Mouse (Mus musculus) CD8-positive naive resting alpha-beta T cell, adult 2 months (primary cell): ENCODE data around the gene Prn.

Experiments used
- DNase-seq, 2 experiments: peaks; one replicate each; pipeline ENCODE4 v3.0.0; 2022; ENCODE audit warnings: low read depth in 2 of 2, low spot score in 2 of 2

The Prn gene

DNA sequence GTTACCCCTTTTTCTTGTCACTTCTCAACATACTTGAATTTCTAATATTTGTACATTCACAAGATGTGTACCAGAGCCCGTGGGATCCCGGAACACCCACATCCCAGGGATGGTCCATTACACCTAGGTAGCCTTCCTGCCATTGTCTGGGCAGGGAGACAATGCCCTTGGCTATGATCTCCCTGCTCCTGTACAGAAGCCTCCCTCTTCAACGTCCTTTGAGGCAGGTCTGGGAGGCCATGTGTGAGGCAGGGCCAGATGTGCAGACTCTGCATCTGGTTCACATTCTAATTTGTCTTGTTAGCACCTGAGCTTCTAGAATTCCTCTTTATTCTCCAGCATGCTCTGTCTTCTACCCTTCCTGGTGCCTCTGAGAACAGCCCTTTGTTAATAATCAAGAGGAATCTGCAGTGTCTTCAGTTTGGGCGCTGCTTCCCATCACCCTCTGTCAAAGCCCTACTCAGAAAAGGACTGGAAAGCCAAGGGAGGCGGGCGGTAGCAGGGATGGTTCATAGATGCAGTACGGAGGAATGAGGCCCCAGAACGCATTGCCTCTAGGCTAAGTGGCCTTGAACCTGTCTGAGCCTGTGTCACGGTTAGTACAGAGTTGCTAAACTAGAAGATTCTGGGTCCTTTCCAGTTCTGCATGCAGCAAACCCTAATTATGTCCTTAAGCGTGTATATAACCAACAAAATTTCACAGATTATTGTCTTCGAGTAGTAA lies 39.3 kb downstream of the Prn start:
- DNase-seq, result no peak

DNA sequence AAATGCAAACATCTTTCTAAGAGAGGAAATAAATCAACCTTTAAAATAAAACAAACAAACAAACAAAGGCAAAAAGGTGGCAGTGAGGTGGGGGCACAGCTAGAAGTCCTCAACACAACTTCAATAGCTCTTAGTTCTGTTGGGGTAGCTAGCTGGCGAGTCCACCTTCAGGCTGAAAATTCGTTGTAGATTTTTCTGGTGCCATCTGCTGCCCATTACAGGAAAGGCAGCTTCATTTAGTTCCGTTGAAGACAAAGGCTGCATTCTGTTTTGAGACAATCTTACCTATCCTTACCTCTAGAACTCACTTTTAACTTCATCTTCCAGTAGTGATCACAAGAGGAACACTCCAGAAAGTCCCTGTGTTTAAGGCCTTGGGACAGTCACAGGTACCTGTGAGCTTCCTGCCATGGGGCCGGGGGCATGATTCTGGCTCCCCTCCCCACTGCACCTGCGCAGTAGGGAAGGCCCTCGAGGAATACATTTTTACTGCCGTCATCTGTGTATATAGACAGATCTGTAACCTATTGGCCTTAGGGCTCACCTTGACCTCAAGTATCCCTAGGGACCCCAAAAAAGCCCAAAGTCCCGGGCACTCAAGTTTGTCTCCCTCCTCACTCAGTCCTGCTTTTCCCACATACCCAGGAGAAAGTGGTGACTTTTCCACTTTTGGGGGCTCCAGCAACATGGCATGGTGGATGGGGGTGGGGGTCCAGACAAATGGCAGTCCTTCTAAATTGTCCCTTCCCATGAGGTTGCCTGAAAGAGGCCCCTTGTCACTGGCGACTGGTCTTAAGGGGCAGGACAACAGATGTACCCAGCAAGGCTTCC lies 40.2 kb downstream of the Prn start:
- DNase-seq, result peak in 1 of 2 experiments; percentile 40

DNA sequence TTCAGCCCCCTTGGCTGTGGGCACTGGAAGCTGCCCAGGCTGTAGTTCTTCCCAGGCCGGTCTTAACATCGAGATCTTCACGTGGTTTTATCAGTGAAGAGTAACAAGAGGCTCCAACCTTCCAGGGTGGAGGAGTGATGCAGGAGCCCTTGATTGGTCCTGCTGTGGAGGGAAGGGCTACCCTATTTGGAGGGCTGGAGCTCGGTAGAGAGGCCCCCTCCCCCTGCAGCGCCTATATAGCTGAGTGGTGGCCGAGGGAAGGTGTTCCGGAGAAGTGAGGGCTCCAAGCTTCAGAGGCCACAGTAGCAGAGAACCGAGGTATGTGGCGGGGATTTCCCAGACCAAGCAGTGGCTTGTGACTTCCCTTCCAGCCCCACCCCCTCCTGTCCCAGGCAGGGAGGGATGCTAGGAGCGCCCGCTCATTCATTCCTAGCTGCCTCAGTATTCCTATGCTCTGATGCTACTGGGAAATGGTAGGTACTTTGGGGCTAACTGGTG lies 40.9 kb downstream of the Prn start, which contains the start of gene Prnd:
Gene Prnd, plus strand, starts transcription at position 264 of the 498 bp plus-strand sequence.
- DNase-seq, result peak in 1 of 2 experiments; percentile 13

DNA sequence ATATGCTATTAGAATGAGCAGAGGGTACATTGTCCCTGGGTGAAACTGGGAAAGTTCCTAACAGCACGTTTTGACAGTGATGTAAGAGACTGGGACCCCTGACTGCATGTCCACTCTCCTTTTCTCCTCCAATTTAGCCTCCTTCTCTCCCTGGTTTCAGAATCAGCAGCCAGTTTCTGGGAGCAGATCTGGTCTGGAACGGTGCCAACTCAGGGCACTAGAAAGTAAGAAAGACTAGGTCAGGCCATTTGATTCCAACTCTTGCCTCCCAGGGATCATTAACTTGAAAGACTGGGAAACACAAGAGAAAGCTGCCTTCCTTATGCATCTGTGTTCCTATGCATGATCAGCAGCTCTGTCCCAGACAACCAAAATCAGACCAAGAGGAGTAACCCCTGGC lies 42.7 kb downstream of the Prn start:
- DNase-seq, result no peak

DNA sequence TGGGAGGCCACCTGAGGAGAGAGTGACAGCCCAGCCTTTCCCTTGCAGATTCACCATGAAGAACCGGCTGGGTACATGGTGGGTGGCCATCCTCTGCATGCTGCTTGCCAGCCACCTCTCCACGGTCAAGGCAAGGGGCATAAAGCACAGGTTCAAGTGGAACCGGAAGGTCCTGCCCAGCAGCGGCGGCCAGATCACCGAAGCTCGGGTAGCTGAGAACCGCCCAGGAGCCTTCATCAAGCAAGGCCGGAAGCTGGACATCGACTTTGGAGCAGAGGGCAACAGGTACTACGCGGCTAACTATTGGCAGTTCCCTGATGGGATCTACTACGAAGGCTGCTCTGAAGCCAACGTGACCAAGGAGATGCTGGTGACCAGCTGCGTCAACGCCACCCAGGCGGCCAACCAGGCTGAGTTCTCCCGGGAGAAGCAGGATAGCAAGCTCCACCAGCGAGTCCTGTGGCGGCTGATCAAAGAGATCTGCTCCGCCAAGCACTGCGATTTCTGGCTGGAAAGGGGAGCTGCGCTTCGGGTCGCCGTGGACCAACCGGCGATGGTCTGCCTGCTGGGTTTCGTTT lies 43.3 kb downstream of the Prn start:
- DNase-seq, result no peak

DNA sequence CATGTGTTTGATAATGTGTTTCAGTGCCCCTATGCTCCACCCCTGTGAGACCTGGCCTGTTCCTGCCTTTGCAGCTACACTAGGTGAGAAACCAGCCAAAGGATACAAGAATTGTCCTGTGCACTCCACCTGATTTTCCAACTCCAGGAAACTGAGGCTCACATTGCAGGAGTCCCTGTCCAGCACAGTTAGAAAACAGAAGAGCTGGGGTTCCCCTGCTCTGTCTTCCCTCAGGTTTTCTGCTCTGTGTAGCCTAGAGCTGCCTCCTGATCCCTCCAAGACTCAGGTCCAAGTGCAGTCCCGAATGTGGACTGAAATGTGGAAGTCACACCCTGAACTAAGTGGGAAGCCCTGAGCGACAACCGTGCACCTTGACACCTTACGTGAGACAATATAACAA lies 44.0 kb downstream of the Prn start:
- DNase-seq, result no peak

DNA sequence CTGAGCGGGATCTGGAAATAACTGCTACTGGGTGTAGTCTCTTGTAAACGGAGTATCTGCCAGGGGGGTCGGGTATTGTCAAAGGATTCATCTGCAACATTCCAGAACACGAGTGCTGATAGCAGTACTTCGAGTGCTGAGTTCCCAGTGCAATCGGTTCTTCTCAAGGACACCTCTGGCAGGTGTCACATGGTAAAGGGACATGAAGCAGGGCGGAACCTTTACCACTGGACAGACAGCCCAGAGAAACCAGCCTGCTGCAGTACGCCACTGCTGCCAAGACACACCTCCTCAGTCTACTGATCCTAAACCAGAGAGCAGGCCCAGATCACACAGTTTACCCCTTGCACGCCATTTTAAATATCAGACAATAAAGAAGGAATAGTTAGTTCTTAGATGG lies 45.1 kb downstream of the Prn start:
- DNase-seq, result no peak

DNA sequence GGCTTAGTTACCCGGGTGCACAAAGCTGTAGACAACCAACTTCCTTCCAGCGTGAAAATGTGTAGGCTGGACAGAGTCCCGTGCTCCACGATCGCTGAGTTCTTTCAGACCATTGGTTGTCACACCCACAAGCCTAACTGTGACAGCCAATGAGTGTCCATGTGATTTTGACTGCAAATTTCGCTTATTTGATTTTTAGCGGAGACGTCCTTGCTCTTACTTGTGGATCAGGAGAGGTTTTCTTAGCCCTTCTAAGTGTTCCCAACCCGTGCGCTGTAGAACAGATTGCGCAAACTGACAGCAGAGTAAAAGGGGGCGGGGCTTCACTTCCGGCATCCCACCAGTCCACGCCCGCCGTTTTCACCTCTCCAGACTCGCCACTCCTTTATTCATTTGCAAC lies 45.5 kb downstream of the Prn start:
- peak in 1 of 2 experiments; percentile 19 for DNase-seq

DNA sequence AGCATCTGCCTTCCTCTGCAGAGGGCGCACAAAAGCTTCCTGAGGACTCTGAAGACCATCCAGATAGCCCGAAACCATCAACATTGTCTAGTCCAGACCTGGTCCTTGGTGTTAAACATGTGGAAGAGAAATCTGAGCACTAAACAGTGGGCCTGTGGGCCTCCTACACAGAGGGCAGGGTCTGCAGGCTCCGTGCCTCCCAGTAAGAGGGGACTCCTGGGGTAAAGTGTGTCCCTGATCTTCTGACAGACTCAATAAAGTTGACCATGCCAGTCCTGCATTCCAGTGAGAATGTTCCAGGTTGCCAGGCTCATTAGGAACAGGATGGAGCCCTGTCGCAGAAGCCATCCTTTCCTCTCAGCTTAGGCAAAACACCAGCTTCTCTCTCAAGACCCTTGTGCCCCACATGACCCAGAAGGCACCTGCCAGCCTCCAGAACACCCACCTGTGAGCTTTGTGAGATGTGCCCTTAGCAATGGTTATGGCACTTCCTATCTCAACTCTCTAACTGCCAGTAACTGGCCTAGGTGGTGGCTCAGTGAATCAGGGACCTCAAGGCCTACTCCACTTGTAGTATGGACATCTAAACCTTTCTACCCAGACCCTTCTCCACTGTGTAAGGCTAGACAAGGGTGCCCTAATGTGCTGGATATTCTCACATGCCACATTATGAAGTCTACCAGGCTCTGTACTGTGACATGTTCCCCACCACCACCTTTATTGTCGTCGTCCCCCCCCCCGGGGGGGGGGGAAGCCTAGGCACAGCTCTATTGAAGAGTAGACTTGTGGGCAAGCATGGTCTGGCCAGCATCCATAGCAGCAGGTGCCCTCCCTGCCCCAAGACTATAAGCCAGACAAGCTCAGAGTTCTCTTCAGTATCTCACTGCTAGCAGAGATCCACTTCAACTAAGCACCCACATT lies 46.8 kb downstream of the Prn start:
- DNase-seq, result no peak

DNA sequence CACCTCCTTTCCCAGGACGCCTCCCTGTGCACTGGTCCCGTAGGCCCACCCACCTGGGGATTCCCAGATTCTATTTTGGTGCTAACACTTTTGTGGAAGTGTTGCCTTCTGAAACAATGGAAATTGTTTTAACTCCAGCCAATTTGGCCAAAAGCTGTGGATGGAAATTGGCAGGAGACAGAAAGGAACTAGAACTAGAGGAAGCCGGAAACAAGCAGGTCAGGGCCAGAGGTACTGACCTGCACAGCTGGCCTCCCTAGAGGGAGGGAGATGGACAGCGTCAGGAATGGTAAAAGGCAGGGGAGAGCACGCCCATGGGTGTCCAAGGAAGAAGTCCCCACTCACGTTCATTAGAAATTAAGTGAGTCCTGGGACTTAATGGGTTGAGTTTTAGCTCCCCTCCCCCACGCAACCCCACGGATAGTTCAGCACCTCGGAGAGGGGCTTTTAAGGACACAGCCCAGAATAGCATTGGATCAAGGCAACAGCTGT lies 48.0 kb downstream of the Prn start:
- DNase-seq, result no peak

DNA sequence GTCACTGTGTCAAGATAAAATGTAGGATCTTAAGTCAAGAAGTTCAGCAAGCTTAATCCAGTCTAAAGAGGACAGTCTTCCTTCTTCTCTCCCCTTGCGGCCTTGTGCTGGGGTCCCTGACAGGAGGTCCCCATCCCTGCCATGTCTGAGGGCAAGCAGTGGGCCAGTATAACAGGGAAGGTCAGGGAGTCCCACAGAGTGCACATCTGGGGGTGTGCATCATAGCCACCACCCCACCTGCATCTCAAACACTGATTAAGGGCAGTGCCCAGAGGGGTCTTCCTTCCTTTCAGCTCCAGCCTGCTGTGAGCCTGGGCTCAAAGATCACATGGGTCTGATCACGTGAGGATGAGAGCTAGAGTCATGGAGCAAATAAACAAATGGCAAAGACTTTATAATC lies 51.9 kb downstream of the Prn start:
- no peak for DNase-seq

DNA sequence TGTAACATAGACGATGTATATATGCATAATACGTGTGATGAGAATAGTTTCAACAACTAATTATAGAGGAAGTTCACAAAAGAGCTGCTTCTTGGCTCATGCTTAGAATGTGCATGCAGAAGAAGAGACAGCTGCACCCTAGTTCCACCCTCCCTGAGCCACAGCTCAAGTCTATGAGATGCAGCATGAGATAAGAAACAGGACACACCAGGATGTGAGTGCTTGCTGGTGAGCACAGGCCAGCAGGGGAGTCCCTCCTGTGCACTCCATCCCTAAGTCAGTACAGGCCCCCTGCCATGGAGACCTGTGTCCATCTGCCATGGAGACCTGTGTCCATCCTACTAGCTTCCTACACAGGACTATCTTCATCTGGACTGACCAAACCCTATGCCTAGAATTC lies 60.8 kb downstream of the Prn start:
- DNase-seq, result no peak

DNA sequence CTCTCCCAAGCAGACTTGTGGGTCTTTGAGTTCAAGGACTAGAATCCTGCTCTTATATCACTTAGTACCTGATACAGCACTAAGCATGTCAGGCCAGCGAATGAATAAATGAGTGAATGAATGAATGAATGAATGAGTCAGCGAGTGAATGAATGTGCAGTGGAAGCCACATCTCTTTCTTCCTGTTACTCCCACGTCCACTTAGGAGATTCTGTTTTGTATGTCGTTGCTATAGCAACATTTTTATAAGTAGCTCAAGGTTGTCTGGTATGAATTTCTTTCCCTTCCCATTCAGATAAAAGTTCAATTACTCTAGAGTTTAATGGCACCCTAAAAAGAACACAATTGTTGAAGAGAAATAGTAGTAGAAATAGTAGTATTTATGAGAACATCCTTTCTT lies 61.3 kb downstream of the Prn start:
- no peak for DNase-seq

DNA sequence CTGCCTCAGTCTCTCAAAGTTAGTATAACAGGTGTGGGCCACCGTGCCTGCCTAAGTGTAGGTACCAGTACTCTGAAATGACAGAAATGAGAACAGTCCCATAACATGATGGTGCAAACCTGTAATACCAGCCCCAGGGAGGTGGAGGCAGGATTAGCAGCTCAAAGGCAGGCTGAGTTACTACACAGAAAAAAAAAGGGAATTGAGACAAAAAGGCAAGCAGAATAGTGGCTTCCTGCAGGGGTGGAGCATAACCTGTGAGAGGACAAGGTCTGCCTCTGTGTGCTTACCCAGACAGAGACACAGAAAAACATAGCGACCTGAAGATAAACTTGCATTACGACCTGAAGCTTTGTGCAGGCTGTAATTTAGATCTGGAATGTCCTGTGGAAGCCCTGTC lies 66.9 kb downstream of the Prn start:
- DNase-seq, result no peak

DNA sequence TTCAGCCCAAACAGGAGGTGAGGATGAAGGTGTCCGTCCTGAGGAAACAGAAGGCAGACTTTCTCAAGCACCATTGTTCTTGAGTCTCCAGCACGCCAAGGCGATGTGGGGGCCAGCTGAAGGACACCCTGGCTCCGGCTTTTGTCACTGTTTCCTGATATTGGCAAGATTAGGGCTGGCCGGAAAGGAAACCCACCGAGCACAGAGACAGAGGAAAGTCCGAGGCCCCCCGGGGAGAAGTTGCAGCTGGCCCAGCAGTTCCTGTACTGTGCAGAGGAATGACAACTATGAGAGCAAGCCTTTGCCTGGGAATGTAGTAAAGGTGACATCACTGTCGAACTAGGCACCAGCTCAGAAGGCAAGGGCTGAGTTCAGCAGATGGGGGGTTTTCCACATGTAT lies 71.1 kb downstream of the Prn start:
- no peak for DNase-seq

DNA sequence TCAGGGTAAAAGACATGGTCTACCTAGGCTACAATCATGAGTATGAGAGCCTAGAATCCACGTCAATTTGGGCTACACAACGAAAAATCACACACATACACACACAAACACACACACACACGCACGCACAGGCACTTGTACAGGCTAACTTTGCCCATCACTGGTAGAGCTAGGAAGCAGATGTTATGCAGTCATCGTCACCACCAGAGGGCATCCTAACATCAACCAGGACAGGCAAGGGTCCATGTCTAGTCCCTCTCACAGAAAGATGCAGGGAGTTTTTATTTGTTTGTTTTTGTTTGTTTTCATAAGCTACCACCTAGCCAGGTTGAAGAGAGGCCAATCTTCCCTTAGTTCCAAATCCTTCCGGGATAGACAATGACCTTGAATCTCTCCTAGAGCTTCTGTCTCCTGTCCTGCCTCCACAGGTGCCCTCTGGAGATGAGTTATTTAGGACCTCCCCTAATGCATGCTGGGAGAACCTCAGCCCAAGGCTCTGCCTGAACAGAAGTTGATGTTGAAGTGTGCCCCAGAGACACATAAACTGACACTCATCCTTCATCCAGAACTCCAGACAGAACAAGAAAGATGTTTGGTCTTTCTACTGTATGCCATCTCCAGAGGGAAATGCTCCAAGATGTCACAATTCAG lies 72.9 kb downstream of the Prn start:
- DNase-seq, result peak; percentile 51 to 58

DNA sequence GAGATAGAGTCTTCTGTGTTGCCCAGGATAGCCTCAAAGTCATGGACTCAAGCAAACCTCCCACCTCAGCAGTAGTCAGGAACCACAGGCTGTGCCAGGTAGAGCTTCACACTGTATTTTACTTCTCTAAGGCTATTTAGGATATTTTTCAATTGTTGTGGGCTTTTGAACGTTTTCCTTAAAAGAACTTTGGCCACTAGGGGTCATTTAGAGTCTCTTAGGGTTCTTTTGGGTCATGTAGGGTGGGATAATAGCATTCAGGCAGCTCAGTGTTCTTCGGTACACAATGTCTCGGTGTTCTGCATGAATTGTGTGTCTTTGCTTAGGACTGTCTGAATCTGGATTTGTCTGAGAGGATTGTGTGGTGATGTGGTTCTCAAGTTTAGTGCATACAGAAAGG lies 78.2 kb downstream of the Prn start:
- no peak for DNase-seq

DNA sequence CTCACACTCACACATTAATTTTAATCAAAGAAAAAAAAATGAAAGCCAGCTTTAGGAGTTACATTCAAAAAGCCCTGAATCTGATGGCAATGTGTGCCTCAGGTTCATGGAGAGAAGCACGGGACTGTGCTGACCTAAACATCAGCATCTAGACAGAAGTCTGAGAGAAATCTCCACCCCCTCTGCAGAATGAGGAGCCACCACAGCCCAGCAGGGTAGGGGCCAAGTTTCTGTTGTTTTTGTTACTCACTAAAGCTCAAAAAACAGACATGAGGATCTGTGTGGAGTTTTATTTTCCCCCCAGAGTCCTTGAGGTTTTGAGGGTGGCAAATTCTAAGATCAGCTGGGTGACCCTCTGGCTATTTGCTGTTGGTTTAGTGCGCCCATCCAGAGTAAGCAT lies 78.8 kb downstream of the Prn start:
- no peak for DNase-seq

DNA sequence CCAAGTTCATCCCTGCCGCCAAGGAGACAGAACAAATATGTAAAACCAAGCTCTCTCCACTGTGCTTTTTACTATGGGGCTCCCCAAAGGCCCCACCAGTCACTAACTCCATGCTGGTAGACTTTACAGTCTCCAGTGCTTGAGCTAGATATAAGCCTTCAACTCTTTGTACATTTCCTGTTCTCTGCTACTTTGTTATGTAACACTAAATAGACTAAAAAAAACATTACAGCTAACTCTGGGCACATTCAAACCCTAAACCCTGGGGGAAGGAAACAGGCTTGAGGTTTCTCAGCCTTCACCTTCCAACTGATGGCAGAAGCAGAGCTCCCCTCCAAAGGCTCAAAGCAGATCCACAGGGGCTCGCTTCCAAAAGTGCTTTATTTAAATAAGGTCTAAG lies 82.7 kb downstream of the Prn start:
- peak in 1 of 2 experiments; percentile 15 for DNase-seq

DNA sequence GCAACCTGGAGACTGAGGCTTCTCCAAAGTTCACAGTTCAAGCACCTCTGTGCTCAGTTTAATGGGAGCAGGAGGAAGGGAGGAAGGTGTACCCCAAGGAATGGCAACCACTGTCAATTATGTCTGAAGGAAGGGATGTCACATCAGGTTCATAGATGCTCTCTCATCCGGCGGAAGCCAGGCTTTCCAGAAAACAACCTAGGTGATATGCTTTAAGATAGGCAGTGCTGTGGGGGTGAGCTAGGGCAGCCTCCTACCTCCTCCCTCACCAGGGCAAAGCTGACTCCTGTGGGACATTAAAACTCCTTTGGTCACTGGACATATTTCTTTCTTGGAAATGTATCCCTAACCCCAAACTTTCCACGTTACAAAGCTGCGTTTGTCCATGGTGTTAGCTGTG lies 83.4 kb downstream of the Prn start:
- no peak for DNase-seq
